Mouse (Mus musculus) CD8-positive naive resting alpha-beta T cell, adult 57 days (primary cell): ENCODE measurements around the gene Parpbp. TPM values are rescaled to one million over a fixed set of nuclear protein-coding genes. Genes with fewer than 3 reads are reported as not detected.

Experiments used
- total RNA-seq: library from RNA; stranded (reverse); gene quantifications from one replicate; pipeline ENCODE4 v1.2.4, GENCODE M21; 2023

Parpbp gene
- total RNA-seq, result 0.31 TPM

GRCm38 (mm10) chr10:88146707-88147477 lies at the start of gene Parpbp, which contains the start of gene Nup37:
Gene Parpbp (minus strand): TSS chr10:88146941.
Gene Nup37 (plus strand): TSS chr10:88146992.

GRCm38 (mm10) chr10:88090772-88091171 lies 56.0 kb downstream of the Parpbp start, which contains the start of gene Pmch:
Gene Pmch (plus strand): TSS chr10:88091072.

Other genes with a start within 250 kb of the Parpbp start
- not detected for gene Pmch, start 55.9 kb downstream of the Parpbp start, total RNA-seq
- 8.6 TPM for gene Nup37, start 51 bp upstream of the Parpbp start, total RNA-seq
- 67.6 TPM for gene Washc3, start 54.2 kb upstream of the Parpbp start, total RNA-seq
- gene Dram1, start 232.1 kb upstream of the Parpbp start, total RNA-seq, result 0.58 TPM
- gene Gnptab, start 232.2 kb upstream of the Parpbp start, total RNA-seq, result 31.1 TPM